Mouse (Mus musculus): ENCODE measurements at regions not wholly inside any gene's neighbourhood (a gene's known extent, or its start where the extent isn't known, plus 50 kb on each side); places are given as distances from the start of the nearest gene placed in this dataset.

DNA sequence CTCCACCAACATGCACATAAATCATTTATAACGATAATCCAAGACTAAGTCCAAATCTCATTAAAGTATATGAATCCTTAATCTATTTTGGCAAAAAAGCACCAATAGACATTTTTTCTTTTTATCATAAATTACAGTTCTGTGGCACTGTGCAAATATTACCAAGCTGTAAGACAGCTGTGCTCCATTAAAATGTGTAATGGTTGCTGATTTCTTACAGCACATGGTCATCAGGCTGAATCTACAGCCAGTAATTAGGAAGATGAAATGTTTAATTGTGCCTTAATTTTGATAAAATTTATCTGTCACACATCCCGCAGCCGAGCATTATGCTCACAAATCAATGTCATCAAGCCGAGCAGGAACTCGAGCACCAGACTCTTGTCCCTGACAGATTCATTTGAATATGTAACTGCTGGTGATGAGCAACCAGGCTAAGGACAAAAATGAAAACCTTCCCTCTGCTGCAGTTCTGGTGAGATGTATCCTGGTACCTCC lies 722.0 kb downstream of the Cypt12 start:
- H3K9ac ChIP-seq (ENCODE audit: low read depth, low read length), result no peak overlapping the region
- H3K4me3 ChIP-seq, result no peak overlapping the region
- H3K79me2 ChIP-seq (replicated peaks; ENCODE audit: control insufficient read depth, insufficient read depth, low read length), result no peaks in the 10 kb centered on the region
- TF ChIP-seq CTCF (IDR thresholded peaks at IDR 0.05) (no peak), EP300 (IDR thresholded peaks at IDR 0.05; ENCODE audit: insufficient read depth, low read depth, low read length) (no peak)
- no peaks in the 10 kb centered on the region for H3K4me1 ChIP-seq (ENCODE audit: control insufficient read depth, insufficient read depth, low read length)
- H3K27ac ChIP-seq, result no peak overlapping the region
- H3K27me3 ChIP-seq (ENCODE audit: control insufficient read depth, insufficient read depth, low read length), result no peaks in the 10 kb centered on the region
- DNase-seq, result no peak
- intact Hi-C loops (cut with DNase I), result no loop called here
- H3K36me3 ChIP-seq (ENCODE audit: control insufficient read depth, insufficient read depth, low read length), result no peaks in the 10 kb centered on the region
- 79% methylated on average over 5 of the region's 5 CpGs for WGBS

GRCm38 (mm10) chr3:18671681-18672080 lies 723.5 kb downstream of the Cypt12 start:
- DNase-seq, result no peak
- Histone ChIP-seq H3K9ac (ENCODE audit: low read depth, low read length) (no peak overlapping the region), H3K27me3 (ENCODE audit: control insufficient read depth, insufficient read depth, low read length) (no peaks in the 10 kb centered on the region), H3K4me1 (ENCODE audit: control insufficient read depth, insufficient read depth, low read length) (no peaks in the 10 kb centered on the region), H3K36me3 (ENCODE audit: control insufficient read depth, insufficient read depth, low read length) (no peaks in the 10 kb centered on the region), H3K27ac (no peak overlapping the region), H3K79me2 (replicated peaks; ENCODE audit: control insufficient read depth, insufficient read depth, low read length) (no peaks in the 10 kb centered on the region), H3K4me3 (no peak overlapping the region)
- intact Hi-C loops (cut with DNase I), result no loop called here
- WGBS, result 76% methylated on average over 1 of the region's 1 CpGs
- no peak for TF ChIP-seq POLR2A (IDR thresholded peaks at IDR 0.05; ENCODE audit: insufficient read depth, low read depth, low read length)
- no peak for TF ChIP-seq CTCF (IDR thresholded peaks at IDR 0.05)
- no peak for TF ChIP-seq EP300 (IDR thresholded peaks at IDR 0.05; ENCODE audit: insufficient read depth, low read depth, low read length)

GRCm38 (mm10) chr3:18683346-18684101 lies 735.3 kb downstream of the Cypt12 start:
- Histone ChIP-seq H3K4me3 (no peak overlapping the region), H3K79me2 (replicated peaks; ENCODE audit: control insufficient read depth, insufficient read depth, low read length) (no peaks in the 10 kb centered on the region), H3K27ac (no peak overlapping the region), H3K9ac (ENCODE audit: low read depth, low read length) (no peak overlapping the region), H3K27me3 (ENCODE audit: control insufficient read depth, insufficient read depth, low read length) (no peaks in the 10 kb centered on the region), H3K4me1 (ENCODE audit: control insufficient read depth, insufficient read depth, low read length) (no peaks in the 10 kb centered on the region), H3K36me3 (ENCODE audit: control insufficient read depth, insufficient read depth, low read length) (no peaks in the 10 kb centered on the region)
- TF ChIP-seq EP300 (IDR thresholded peaks at IDR 0.05; ENCODE audit: insufficient read depth, low read depth, low read length), result no peak
- intact Hi-C loops (cut with DNase I), result no loop called here
- DNase-seq, result no peak
- 71% methylated on average over 6 of the region's 6 CpGs for WGBS

DNA sequence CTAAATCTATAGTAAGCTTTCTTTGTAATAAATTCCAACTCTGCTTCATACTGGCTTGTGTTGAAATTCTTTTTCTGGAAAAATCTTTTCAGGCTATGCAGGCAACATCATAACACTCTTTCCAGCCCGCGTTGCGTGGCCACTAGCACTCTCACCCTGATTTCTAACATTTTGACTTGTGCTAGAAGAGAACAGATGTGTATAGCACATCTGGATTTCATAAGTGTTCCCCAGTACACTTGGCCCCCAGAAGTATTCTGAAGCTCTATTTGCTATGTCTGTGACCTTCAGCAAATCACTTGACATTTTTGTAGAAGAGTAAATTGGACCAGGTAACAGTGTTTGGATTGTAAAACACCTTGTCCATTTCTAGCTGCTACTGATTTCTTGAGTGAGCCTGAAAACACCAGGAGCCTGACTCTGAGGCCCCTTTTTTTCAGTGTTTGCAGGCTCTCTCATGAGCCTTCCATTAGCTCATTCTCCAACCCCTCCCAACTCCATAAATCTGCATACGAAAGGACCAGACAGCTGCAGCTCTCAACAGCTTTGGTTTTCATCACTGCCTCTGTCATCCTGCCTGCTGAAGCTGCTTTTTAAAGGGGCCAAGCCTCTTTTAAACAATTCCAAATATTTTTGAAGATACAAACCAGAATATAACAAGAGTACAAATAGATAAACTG lies 747.0 kb downstream of the Cypt12 start:
- TF ChIP-seq EP300 (IDR thresholded peaks at IDR 0.05; ENCODE audit: insufficient read depth, low read depth, low read length) (no peak), CTCF (IDR thresholded peaks at IDR 0.05) (no peak), POLR2A (IDR thresholded peaks at IDR 0.05; ENCODE audit: insufficient read depth, low read depth, low read length) (no peak)
- no peaks in the 10 kb centered on the region for H3K4me1 ChIP-seq (ENCODE audit: control insufficient read depth, insufficient read depth, low read length)
- no peaks in the 10 kb centered on the region for H3K79me2 ChIP-seq (replicated peaks; ENCODE audit: control insufficient read depth, insufficient read depth, low read length)
- H3K27ac ChIP-seq, result no peak overlapping the region
- H3K9ac ChIP-seq (ENCODE audit: low read depth, low read length), result no peak overlapping the region
- 73% methylated on average over 4 of the region's 4 CpGs for WGBS
- intact Hi-C loops (cut with DNase I), result no loop called here
- no peaks in the 10 kb centered on the region for H3K27me3 ChIP-seq (ENCODE audit: control insufficient read depth, insufficient read depth, low read length)
- H3K36me3 ChIP-seq (ENCODE audit: control insufficient read depth, insufficient read depth, low read length), result no peaks in the 10 kb centered on the region
- H3K4me3 ChIP-seq, result no peak overlapping the region
- no peak for DNase-seq

DNA sequence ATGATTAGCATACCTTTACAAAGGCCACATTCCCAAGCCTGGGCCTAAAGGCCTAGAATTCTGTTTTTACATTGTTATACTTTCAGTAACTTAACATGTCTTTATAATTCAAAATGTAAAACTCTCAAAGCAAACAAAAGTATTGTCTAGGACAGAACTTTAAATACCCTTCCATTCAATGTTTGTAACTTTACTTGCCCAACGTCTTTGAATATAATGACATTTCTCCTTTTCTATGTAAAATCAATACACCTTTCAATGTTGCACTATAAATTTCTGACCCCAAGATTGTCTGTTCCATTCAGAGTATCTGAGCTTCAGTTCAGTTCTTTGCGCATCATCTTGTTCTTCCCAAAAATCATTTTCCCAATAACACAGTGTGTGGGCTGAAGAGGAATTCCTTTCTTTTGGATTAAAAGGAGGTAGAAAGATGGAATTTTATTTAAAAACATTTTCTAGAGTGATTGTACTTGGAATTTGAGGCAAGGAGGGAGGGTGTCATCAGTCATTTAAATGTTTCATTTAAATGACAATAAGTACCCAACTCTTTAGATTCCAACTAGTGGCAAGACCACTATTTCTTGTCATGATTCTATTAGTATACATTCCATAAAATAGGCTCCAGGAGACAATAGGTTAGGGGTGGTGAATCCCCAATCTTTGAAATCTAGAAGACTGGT lies 748.9 kb downstream of the Cypt12 start:
- no peak for DNase-seq
- Histone ChIP-seq H3K36me3 (ENCODE audit: control insufficient read depth, insufficient read depth, low read length) (no peaks in the 10 kb centered on the region), H3K79me2 (replicated peaks; ENCODE audit: control insufficient read depth, insufficient read depth, low read length) (no peaks in the 10 kb centered on the region), H3K4me3 (no peak overlapping the region), H3K4me1 (ENCODE audit: control insufficient read depth, insufficient read depth, low read length) (no peaks in the 10 kb centered on the region), H3K27ac (no peak overlapping the region), H3K27me3 (ENCODE audit: control insufficient read depth, insufficient read depth, low read length) (no peaks in the 10 kb centered on the region), H3K9ac (ENCODE audit: low read depth, low read length) (no peak overlapping the region)
- WGBS, result 91% methylated on average over 2 of the region's 2 CpGs
- TF ChIP-seq EP300 (IDR thresholded peaks at IDR 0.05; ENCODE audit: insufficient read depth, low read depth, low read length), result no peak
- intact Hi-C loops (cut with DNase I), result no loop called here

DNA sequence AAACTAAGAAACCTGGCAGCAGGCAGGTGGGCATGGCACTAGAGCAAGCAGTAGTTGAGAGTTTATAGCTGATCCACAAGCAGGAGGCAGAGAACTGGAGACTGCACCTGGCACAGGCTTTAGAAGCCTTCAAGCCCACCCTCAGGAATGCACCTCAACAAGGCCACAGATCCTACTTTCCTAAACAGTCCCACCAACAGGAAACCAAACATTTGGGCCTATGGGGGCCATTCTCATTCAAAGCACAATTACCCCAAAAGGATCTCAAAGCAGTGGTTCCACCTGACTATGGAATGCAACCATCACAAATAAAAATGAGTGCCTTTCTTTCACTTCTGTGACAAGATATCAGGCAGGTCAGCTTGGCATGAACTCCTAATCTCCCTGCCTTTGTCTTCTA lies 749.9 kb downstream of the Cypt12 start:
- no peaks in the 10 kb centered on the region for H3K79me2 ChIP-seq (replicated peaks; ENCODE audit: control insufficient read depth, insufficient read depth, low read length)
- H3K4me3 ChIP-seq, result no peak overlapping the region
- TF ChIP-seq CTCF (IDR thresholded peaks at IDR 0.05) (no peak), POLR2A (IDR thresholded peaks at IDR 0.05; ENCODE audit: insufficient read depth, low read depth, low read length) (no peak), EP300 (IDR thresholded peaks at IDR 0.05; ENCODE audit: insufficient read depth, low read depth, low read length) (no peak)
- no peaks in the 10 kb centered on the region for H3K4me1 ChIP-seq (ENCODE audit: control insufficient read depth, insufficient read depth, low read length)
- H3K27ac ChIP-seq, result no peak overlapping the region
- no peak overlapping the region for H3K9ac ChIP-seq (ENCODE audit: low read depth, low read length)
- no peaks in the 10 kb centered on the region for H3K36me3 ChIP-seq (ENCODE audit: control insufficient read depth, insufficient read depth, low read length)
- no peak for DNase-seq
- intact Hi-C loops (cut with DNase I), result no loop called here
- no peaks in the 10 kb centered on the region for H3K27me3 ChIP-seq (ENCODE audit: control insufficient read depth, insufficient read depth, low read length)
